ENCODE assay signal across 8 mouse cellular contexts in the genomic region with DNA sequence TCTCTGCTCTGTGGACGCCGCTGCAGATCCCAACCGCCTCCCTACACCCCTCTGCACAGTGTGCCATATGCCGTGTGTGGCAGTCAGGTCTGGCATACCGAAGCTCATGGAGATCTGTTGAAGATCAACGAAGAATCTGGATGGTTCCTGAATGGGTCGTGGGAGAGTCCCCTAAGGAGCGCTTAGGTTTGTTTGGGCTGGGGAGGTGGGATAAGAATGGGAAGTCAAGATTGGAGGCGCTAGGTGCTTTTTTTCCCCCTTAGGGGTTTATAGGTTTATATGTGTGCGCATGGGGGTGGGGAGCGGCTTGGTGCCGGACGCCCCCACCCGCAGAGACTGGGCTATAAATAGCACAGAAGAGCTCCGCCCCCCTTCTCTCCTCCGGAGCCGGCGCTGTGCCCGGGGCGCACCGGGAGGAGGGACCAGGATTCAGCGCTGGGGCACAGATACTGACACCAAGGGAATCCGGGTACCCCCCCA. TPM values are rescaled to one million over a fixed set of nuclear protein-coding genes. Genes with fewer than 3 reads are reported as not detected.
DNase-seq lines count a peak whose midpoint lies in the region; TF ChIP-seq lines count a peak whose summit lies in the region.

A gene (plus strand): TSS at position 409 of the 480 bp plus-strand sequence.

- H3K27ac ChIP-seq in cerebellum, adult 2 months (ENCODE audit: insufficient read depth, low read length): peak within 1 kb of the TSS; percentile 99
- peak within 1 kb of the TSS; percentile 87 for H3K27ac ChIP-seq in gastrocnemius, adult 2 months

- peak within 1 kb of the TSS; percentile 73 for H3K4me3 ChIP-seq in cerebellum, adult 2 months (replicated peaks; ENCODE audit: insufficient read depth, low read depth, low read length)
- H3K4me3 ChIP-seq in gastrocnemius, adult 2 months: peak within 1 kb of the TSS; percentile 75
- peak within 1 kb of the TSS; percentile 51 for H3K4me3 ChIP-seq in myocyte

- under 1% methylated on average over 23 of the region's 23 CpGs for WGBS in cerebellum, adult 2 months

- TF ChIP-seq CTCF in cerebellum, adult 2 months (IDR thresholded peaks at IDR 0.05; ENCODE audit: borderline replicate concordance, insufficient read depth, low read depth, low read length): no peak
- no peak for TF ChIP-seq CTCF in gastrocnemius, adult 2 months (IDR thresholded peaks at IDR 0.05)

- H3K79me2 ChIP-seq in myocyte (ENCODE audit: control insufficient read depth, insufficient read depth): peaks cover 8% of the 10 kb centered on the region

- no peaks in the 10 kb centered on the region for H3K27me3 ChIP-seq in cerebellum, adult 2 months (ENCODE audit: control insufficient read depth, insufficient read depth, low read length)
- H3K27me3 ChIP-seq in myocyte (ENCODE audit: control insufficient read depth, insufficient read depth, insufficient read length): no peaks in the 10 kb centered on the region

- peak; percentile 68 to 85 for DNase-seq in adrenal gland, adult (ENCODE audit: inconsistent age in 2 of 2, low spot score in 1 of 2)
- no peak for DNase-seq in adrenal gland, adult 8-10 months
- peak; percentile 92 to 93 for DNase-seq in cerebellum, adult 2 months
- peak; percentile 80 for DNase-seq in gastrocnemius, adult 2 months
- peak; percentile 52 for DNase-seq in induced T-regulatory cell, adult 2 months (ENCODE audit: low read depth)
- DNase-seq in left cerebral cortex, postnatal 4 days: peak; percentile 45
- no peak for DNase-seq in ovary, postnatal 14 days (ENCODE audit: low spot score)

- peak within 1 kb of the TSS; percentile 98 for H3K4me2 ChIP-seq in myocyte (ENCODE audit: low read depth)

- TF ChIP-seq POLR2A in cerebellum, adult 2 months (IDR thresholded peaks at IDR 0.05; ENCODE audit: borderline replicate concordance, insufficient read depth, low read length): peak; percentile 35; the same call in 1 of the 2 replicates
- no peak for TF ChIP-seq POLR2A in myocyte (IDR thresholded peaks at IDR 0.05; ENCODE audit: insufficient read length, low read depth)

- no peaks in the 10 kb centered on the region for H3K36me3 ChIP-seq in myocyte (ENCODE audit: control insufficient read depth, insufficient read depth)

- peak within 1 kb of the TSS; percentile 50 for H3ac ChIP-seq in myocyte (ENCODE audit: control insufficient read depth, insufficient read length)

- intact Hi-C loops in gastrocnemius, adult 2 months (cut with DNase I): loop anchor here (5.0 kb wide), 1 partner anchor 49 kb away; no protein-coding TSS in a partner anchor
- intact Hi-C loops in left cerebral cortex, postnatal 4 days (cut with DNase I): no loop called here

- H3K4me1 ChIP-seq in cerebellum, adult 2 months (ENCODE audit: control insufficient read depth, insufficient read depth, low read length): peaks cover 18% of the 10 kb centered on the region

TF ChIP-seq in myocyte, 11 proteins besides CTCF, POLR2A, EP300 and RAD21:
- no peak for TF ChIP-seq MAX (IDR thresholded peaks at IDR 0.05; ENCODE audit: low read depth)
- no peak for TF ChIP-seq MYOG (IDR thresholded peaks at IDR 0.05; ENCODE audit: control insufficient read depth in 1 of 3, insufficient read depth in 1 of 3, insufficient read length in 2 of 3, low read depth in 2 of 3)
- no peak for TF ChIP-seq TCF3 (IDR thresholded peaks at IDR 0.05; ENCODE audit: insufficient read length, low read depth)
- TF ChIP-seq POLR2AphosphoS2 (IDR thresholded peaks at IDR 0.05; ENCODE audit: insufficient read length, low read depth): no peak
- no peak for TF ChIP-seq USF1 (IDR thresholded peaks at IDR 0.05; ENCODE audit: low read depth)
- no peak for TF ChIP-seq E2F4 (IDR thresholded peaks at IDR 0.05; ENCODE audit: insufficient read depth)
- TF ChIP-seq TCF12 (IDR thresholded peaks at IDR 0.05; ENCODE audit: insufficient read depth, poor library complexity, severe bottlenecking): no peak
- TF ChIP-seq REST (IDR thresholded peaks at IDR 0.05; ENCODE audit: insufficient read depth, insufficient read length): no peak
- TF ChIP-seq SRF (IDR thresholded peaks at IDR 0.05; ENCODE audit: control insufficient read depth, insufficient read length, low read depth): no peak
- TF ChIP-seq CEBPB (IDR thresholded peaks at IDR 0.05; ENCODE audit: insufficient read depth, poor library complexity, severe bottlenecking): no peak
- TF ChIP-seq MYOD1 (IDR thresholded peaks at IDR 0.05; ENCODE audit: control insufficient read depth in 1 of 3, insufficient read length in 2 of 3, low read depth in 2 of 3): no peak

RNA-seq across cellular contexts. Expression of the gene that starts here (rescaled TPM):
- 1 to 10 TPM; 1.1 to 2.3 (median 1.7) TPM for total RNA-seq in adrenal gland, adult 8-10 months (2022)
- 53.2 and 58.1 TPM in 2 replicates for polyA plus RNA-seq in cerebellum, adult 2 months (2012; rRNA removed)
- under 1 TPM; 0.41 to 0.92 TPM for total RNA-seq in gastrocnemius, adult 2 months (2021)
- total RNA-seq in left cerebral cortex, postnatal 4 days (2021): 10 to 100 TPM; 32.3 to 33.0 TPM
- 2.5 TPM for polyA plus RNA-seq in myocyte (2012; fragmentation: generic; extraction: Trizol)

Comparison
In these comparisons a context has a peak if more than half of its experiments do, and no peak if none do; other contexts are left out.
1. RNA of the gene that starts here (total RNA-seq): 32.3 to 33.0 TPM in left cerebral cortex, postnatal 4 days; 1.1 to 2.3 TPM in adrenal gland, adult 8-10 months and 0.41 to 0.92 TPM in gastrocnemius, adult 2 months; every median in the first group is over 10 times any median in the second.
2. RNA of the gene that starts here (polyA plus RNA-seq): 53.2 to 58.1 TPM in cerebellum, adult 2 months; 2.5 TPM in myocyte (single experiment); every median in the first group is over 10 times any median in the second.
3. DNase-seq: peak in adrenal gland, adult (2 of 2), cerebellum, adult 2 months (2 of 2), induced T-regulatory cell, adult 2 months (single experiment) and left cerebral cortex, postnatal 4 days (single experiment); none in adrenal gland, adult 8-10 months (single experiment) and ovary, postnatal 14 days (single experiment).
4. Peak in DNase-seq, H3K4me3 ChIP-seq and H3K27ac ChIP-seq in gastrocnemius, adult 2 months; RNA of the gene not detected or under 1 TPM.
5. Peak in every context shown above with its lines, with median percentiles within 50 percentile points of each other: H3K4me3 ChIP-seq.